Mouse (Mus musculus) lung, embryonic 16.5 days (tissue): ENCODE measurements around the gene R3hdm2. TPM values are rescaled to one million over a fixed set of nuclear protein-coding genes. Genes with fewer than 3 reads are reported as not detected.

ENCODE experiments used
- ATAC-seq: fragments of 200-750 bp; cut with Nextera tagmentation; 2 replicates; pipeline ENCODE4 v1.8.0; 2017; ENCODE audit warnings: low read depth, mild to moderate bottlenecking, moderate library complexity
- H3K27ac ChIP-seq: fragments of 300-500 bp; sonication (generic); 2 replicates; pipeline ENCODE4 v1.5.1; 2014; ENCODE audit warnings: mild to moderate bottlenecking, control low read depth, low read length
- H3K27me3 ChIP-seq: fragments of 300-500 bp; sonication (generic); 2 replicates; pipeline ENCODE4 v1.6.1; 2014; ENCODE audit warnings: low read depth, low read length, mixed read lengths; ENCODE audit not compliant: control insufficient read depth, insufficient read depth
- H3K36me3 ChIP-seq: fragments of 300-500 bp; sonication (generic); 2 replicates; pipeline ENCODE4 v1.6.1; 2014; ENCODE audit warnings: low read length; ENCODE audit not compliant: control insufficient read depth, insufficient read depth
- H3K4me1 ChIP-seq: fragments of 300-500 bp; sonication (generic); replicated peaks from 2 replicates; pipeline ENCODE4 v1.6.1; 2014; ENCODE audit warnings: low read length, mixed read lengths; ENCODE audit not compliant: control insufficient read depth, insufficient read depth
- H3K4me2 ChIP-seq: fragments of 300-500 bp; sonication (generic); 2 replicates; pipeline ENCODE4 v1.6.1; 2014; ENCODE audit warnings: low read depth, low read length, control low read depth
- H3K4me3 ChIP-seq: fragments of 300-500 bp; sonication (generic); 2 replicates; pipeline ENCODE4 v1.5.1; 2014; ENCODE audit warnings: mild to moderate bottlenecking, low read length, control low read depth
- H3K9ac ChIP-seq: fragments of 300-500 bp; sonication (generic); 2 replicates; pipeline ENCODE4 v1.6.1; 2014; ENCODE audit warnings: low read length, control low read depth
- H3K9me3 ChIP-seq: fragments of 300-500 bp; sonication (generic); 2 replicates; pipeline ENCODE4 v1.6.1; 2016; ENCODE audit warnings: low read length; ENCODE audit not compliant: control insufficient read depth
- WGBS: fragments of 180-500 bp; shearing (Covaris S2); extraction: QIAGEN DNeasy Blood & Tissue Kit; methylation state at CpG from one replicate; pipeline ENCODE4 v1.1.7; 2014; 5-methylcytosine and 5-hydroxymethylcytosine counted together
- polyA plus RNA-seq: library from polyadenylated mRNA; unstranded; fragments of >200 nt; fragmentation: Nextera tagmentation; extraction: Ambion mirVana; gene quantifications from 2 replicates; pipeline ENCODE4 v1.2.1, GENCODE M21; 2015

R3hdm2 gene
- polyA plus RNA-seq, 1 experiment from 2014 or later: 22.2 TPM

DNA sequence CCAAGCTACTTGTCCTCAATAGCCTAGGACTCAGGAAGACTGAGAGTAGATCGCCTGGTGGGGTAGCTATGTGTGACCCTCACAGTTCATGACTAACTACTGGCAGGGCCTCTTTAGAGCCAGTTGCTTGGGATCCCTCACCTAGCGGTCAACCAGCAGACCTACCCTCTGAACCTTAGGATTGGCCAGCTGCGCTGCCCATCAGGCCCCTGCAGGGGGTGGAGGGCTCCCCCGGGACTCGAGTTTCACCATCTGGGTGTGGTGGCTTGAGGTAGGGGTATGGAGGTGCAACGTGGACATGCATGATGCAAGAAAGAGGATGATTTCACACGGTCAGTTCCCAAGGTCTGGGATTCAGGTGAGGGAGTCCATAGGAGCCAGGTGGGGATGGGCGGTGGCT lies 28.4 kb upstream of the R3hdm2 start:
- H3K9ac ChIP-seq: no peak overlapping the region
- H3K4me3 ChIP-seq: no peak overlapping the region
- ATAC-seq: no peak
- H3K36me3 ChIP-seq: no peaks in the 10 kb centered on the region
- H3K27me3 ChIP-seq: no peaks in the 10 kb centered on the region; the same call in 1 of the 2 replicates
- no peaks in the 10 kb centered on the region for H3K9me3 ChIP-seq
- 59% methylated on average over 8 of the region's 8 CpGs for WGBS
- no peak overlapping the region for H3K27ac ChIP-seq
- peaks cover 2% of the 10 kb centered on the region; the same call in 1 of the 2 replicates for H3K4me1 ChIP-seq
- no peak overlapping the region for H3K4me2 ChIP-seq

DNA sequence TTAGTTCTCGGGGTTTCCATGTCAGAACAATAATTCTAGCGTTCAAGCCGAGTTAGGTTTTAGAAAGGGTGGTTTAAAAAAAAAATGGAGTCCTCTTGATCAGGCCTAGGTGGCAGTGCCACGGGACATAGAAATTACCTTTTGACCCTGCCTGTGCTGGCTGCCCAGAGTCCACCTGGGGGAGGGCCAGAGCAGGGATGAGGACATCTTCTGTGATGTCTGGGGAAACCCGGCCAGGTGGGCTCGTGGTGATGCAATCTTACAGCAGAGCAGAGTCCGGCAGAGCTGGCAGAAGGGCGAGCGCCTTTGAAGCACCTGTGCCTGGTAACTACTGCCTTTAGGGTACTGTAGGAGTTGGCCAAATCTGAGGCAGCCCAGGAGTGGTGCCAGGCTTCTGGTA lies 27.9 kb upstream of the R3hdm2 start:
- no peaks in the 10 kb centered on the region for H3K9me3 ChIP-seq
- no peak overlapping the region for H3K4me3 ChIP-seq
- no peaks in the 10 kb centered on the region; the same call in 1 of the 2 replicates for H3K27me3 ChIP-seq
- 77% methylated on average over 9 of the region's 9 CpGs for WGBS
- ATAC-seq: no peak
- no peaks in the 10 kb centered on the region for H3K36me3 ChIP-seq
- H3K9ac ChIP-seq: no peak overlapping the region
- H3K27ac ChIP-seq: no peak overlapping the region
- H3K4me2 ChIP-seq: no peak overlapping the region
- peaks cover 2% of the 10 kb centered on the region; the same call in 1 of the 2 replicates for H3K4me1 ChIP-seq

DNA sequence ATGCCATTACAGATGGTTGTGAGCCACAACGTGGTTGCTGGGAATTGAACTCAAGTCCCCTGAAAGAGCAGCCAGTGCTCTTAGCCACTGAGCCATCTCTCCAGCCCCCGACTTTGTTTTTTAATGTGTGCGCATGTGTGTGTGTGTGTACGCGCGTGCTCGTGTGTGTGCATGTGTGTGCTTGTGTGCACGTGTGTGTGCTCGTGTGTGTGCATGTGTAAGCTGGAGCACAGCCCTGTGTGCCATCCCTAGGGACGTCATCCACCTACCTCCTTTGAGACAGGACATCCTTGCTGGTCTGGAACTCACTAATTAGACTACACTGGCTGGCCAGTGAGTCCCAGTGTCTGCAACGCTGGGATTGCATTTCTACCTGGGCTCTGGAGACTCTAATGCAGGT lies 27.4 kb upstream of the R3hdm2 start:
- H3K4me3 ChIP-seq: no peak overlapping the region
- 82% methylated on average over 11 of the region's 11 CpGs for WGBS
- no peak for ATAC-seq
- H3K27me3 ChIP-seq: no peaks in the 10 kb centered on the region; the same call in 1 of the 2 replicates
- H3K4me2 ChIP-seq: no peak overlapping the region
- peaks cover 2% of the 10 kb centered on the region; the same call in 1 of the 2 replicates for H3K4me1 ChIP-seq
- no peak overlapping the region for H3K27ac ChIP-seq
- no peaks in the 10 kb centered on the region for H3K9me3 ChIP-seq
- H3K36me3 ChIP-seq: no peaks in the 10 kb centered on the region
- no peak overlapping the region for H3K9ac ChIP-seq

DNA sequence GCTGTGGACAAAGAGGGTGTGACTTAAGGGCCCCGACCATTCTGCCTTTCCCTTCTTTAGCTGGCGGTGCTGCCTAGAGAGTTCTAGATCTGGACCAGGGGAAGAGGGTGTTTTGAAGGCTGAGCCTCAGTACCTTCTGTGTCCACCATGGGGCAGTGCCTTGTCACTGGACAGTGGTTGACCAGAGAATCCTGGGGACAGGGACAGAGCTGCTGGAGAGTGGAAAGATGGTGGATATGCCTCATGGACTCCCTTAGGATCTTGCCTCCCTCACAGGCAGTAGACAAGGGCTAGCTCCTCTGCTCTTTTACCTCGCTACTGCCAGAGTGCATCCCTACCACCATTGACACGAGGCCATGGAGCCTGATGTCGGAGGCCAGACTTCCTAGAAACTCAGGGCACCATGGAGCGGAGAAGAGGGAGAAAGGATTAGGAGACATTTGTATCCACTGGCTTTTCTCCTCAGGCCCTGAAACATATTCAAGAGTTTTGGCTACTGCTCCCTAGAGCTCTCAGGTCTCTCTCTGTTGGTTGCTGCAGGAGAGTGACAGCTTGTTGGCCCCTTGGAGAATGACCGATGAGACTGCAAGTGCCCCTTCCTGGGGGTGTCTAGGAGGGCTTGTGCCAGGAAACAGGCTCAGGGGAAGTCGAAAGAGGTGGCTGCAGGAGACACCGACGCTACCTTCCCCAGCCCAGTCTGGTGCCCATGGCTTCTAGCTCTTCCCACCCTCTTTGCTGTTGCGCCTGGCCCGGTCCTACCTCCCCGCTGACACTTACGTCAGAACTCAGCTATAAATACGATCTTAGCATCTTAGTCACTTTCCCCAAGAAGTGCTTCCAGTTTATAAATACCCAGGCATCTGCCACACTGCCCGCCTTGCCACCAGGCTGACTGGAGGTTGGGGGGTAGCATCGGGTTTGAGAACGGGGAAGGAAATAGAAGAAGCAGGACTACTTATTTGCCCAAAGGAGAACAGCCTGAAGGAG lies 25.9 kb upstream of the R3hdm2 start, which contains the start of gene Inhbe:
Gene Inhbe, minus strand, starts transcription at position 503 of the 987 bp plus-strand sequence.
- Histone ChIP-seq H3K4me3 (no peak within 1 kb of the TSS), H3K36me3 (no peaks in the 10 kb centered on the region), H3K9me3 (no peaks in the 10 kb centered on the region), H3K9ac (no peak within 1 kb of the TSS), H3K4me1 (peaks cover 2% of the 10 kb centered on the region; the same call in 1 of the 2 replicates), H3K4me2 (no peak within 1 kb of the TSS), H3K27me3 (no peaks in the 10 kb centered on the region; the same call in 1 of the 2 replicates), H3K27ac (no peak within 1 kb of the TSS)
- ATAC-seq: no peak
- 70% methylated on average over 18 of the region's 18 CpGs for WGBS

DNA sequence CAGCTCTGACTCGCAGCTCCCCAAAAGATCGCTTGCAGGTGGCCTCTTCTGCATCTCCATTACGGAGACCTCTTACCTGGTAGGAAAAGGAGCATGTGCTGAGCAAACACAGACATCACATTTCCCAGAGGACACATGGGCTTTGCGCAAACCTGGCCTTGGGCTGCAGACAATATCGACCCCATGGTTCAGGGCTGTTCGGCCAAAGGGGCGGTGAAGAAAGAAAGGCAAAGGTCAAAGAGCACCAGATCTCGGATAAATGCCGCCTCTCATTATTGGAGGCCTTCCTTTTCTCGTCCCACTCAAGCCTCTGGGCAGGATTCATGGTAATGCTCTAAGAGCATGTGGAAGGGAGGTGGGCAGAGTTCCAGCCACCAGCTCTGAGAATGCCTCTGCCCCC lies 24.8 kb upstream of the R3hdm2 start:
- H3K4me2 ChIP-seq: no peak overlapping the region
- no peaks in the 10 kb centered on the region; the same call in 1 of the 2 replicates for H3K27me3 ChIP-seq
- H3K27ac ChIP-seq: no peak overlapping the region
- no peak overlapping the region for H3K4me3 ChIP-seq
- H3K4me1 ChIP-seq: peaks cover 2% of the 10 kb centered on the region; the same call in 1 of the 2 replicates
- H3K9me3 ChIP-seq: no peaks in the 10 kb centered on the region
- no peak for ATAC-seq
- WGBS: 71% methylated on average over 10 of the region's 10 CpGs
- H3K36me3 ChIP-seq: no peaks in the 10 kb centered on the region
- H3K9ac ChIP-seq: no peak overlapping the region

DNA sequence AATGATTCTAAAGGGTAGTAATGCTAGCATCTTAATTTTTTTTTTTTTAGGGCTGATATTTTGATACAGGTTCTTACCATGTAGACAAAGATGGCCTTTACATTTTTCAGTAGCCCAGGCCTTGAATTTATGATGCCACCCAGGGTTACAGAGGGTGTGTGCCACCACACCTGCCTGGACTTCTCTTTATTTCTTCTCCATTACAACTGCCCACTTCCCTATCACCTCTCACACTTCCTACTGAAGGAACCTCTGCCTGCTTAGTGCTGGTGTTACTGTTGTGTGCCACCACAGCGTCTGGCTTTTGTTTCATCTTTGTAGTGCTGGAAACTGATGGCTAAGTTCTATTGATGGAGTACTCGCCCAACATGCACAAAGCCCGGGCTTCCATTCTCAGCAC lies 19.4 kb upstream of the R3hdm2 start:
- ATAC-seq: no peak
- WGBS: 77% methylated on average over 3 of the region's 3 CpGs

DNA sequence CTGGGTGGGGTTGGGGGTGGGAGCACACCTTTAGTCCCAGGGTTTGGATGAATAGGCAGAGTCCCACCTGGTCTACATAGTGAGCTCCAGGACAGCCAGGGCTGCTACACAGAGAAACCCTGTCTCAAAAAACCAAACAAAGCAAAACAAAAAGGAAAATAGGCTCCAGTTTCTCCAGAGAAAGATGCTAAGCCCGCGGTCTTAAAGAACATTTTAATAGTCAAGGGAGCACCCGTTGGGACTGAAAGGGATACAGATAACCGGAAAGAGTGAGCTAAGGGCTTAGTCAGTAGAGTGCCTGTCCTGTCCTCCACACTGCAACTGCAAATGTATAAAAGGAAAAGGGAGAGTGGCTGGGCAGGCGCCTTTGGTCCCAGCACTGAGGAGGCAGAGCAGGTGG lies 13.0 kb upstream of the R3hdm2 start:
- WGBS: 75% methylated on average over 5 of the region's 5 CpGs
- Histone ChIP-seq H3K4me3 (no peak overlapping the region), H3K4me1 (no peaks in the 10 kb centered on the region), H3K9me3 (no peaks in the 10 kb centered on the region), H3K4me2 (no peak overlapping the region), H3K27ac (no peak overlapping the region), H3K9ac (no peak overlapping the region), H3K27me3 (no peaks in the 10 kb centered on the region), H3K36me3 (no peaks in the 10 kb centered on the region)
- no peak for ATAC-seq

More for the DNA sequence above, 19.4 kb upstream of the R3hdm2 start:
- Histone ChIP-seq H3K9me3 (no peaks in the 10 kb centered on the region), H3K9ac (no peak overlapping the region), H3K4me3 (no peak overlapping the region), H3K27ac (no peak overlapping the region), H3K36me3 (no peaks in the 10 kb centered on the region), H3K4me2 (no peak overlapping the region), H3K27me3 (no peaks in the 10 kb centered on the region), H3K4me1 (no peaks in the 10 kb centered on the region)

DNA sequence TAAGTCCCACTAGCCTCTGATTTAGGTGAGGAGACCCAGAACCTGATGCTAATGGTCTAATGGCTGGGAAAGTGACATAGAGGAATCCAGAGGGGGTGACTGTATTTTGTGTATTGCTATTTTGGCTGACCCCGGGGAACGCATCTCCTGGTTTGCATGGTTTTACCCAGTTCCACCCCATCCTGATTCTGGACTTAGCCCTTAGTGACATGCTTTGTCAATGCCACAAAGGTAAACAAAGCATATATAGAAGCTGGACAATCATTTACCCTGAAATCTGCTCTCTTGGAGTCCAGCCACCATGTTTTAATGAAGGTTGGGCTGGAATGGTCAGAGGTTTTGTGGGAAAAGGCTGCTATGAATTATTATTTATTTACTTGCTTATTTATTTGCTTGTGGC lies 11.9 kb upstream of the R3hdm2 start:
- no peak overlapping the region for H3K4me3 ChIP-seq
- 36% methylated on average over 2 of the region's 2 CpGs for WGBS
- no peak overlapping the region for H3K9ac ChIP-seq
- H3K27ac ChIP-seq: no peak overlapping the region
- H3K9me3 ChIP-seq: no peaks in the 10 kb centered on the region
- no peak for ATAC-seq
- H3K36me3 ChIP-seq: no peaks in the 10 kb centered on the region
- H3K4me2 ChIP-seq: no peak overlapping the region
- no peaks in the 10 kb centered on the region for H3K27me3 ChIP-seq
- no peaks in the 10 kb centered on the region for H3K4me1 ChIP-seq
